Mouse (Mus musculus): ENCODE measurements around the gene Casq2.

DNA sequence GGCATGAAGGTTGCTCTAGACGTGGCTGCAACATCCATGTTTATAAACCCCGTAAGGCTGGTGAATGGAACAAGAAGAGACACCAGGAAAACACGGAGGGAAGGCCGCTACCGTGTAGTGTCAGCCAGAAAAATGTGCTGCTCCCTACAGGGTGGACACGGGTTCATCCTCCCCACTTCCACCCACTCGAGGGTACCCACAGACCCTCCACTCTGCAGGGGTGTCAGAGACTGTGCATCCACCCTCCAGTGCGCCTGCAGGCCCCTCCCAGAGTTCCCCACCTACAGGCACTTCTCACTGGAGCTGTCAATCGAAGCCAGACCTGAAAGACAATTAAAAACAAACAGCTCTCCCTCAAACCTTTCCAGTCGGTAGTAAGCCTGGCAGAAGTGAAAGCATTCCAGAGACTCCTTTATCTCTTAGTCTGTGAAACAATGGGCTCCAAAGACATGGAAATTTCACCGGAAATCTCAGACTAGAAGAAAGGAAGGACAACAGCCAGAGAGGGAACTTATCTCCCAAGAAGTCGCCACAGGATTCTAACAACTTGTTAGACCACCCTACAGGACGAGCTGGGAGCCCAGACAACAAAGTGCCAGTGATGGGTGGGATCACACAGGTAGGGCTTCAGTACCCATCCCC lies 2.5 kb upstream of the Casq2 start:
- no peak for TF ChIP-seq POLR2A (IDR thresholded peaks at IDR 0.05; ENCODE audit: insufficient read depth, low read depth, low read length)
- no peak for TF ChIP-seq CTCF (IDR thresholded peaks at IDR 0.05)
